Mouse (Mus musculus): Measurements from ENCODE around the gene Slc38a10.

GRCm38 (mm10) chr11:120163207-120163606 is 12.1 kb upstream of the Slc38a10 start:
- peak; percentile 64 to 74 (median 73) for TF ChIP-seq CTCF (IDR thresholded peaks at IDR 0.05 in 2 of 3, conservative IDR thresholded peaks at IDR 0.05 in 1 of 3; ENCODE audit: control insufficient read depth in 1 of 3, insufficient read depth in 1 of 3, low read depth in 2 of 3, low read length in 3 of 3, poor library complexity in 1 of 3, severe bottlenecking in 1 of 3)
- TF ChIP-seq ZC3H11A (IDR thresholded peaks at IDR 0.05; ENCODE audit: low read depth, low read length) = peak; percentile 66
- no peak for TF ChIP-seq EP300 (IDR thresholded peaks at IDR 0.05; ENCODE audit: low read depth in 1 of 2, low read length in 2 of 2)
- TF ChIP-seq POLR2A (IDR thresholded peaks at IDR 0.05; ENCODE audit: control insufficient read depth in 1 of 2, insufficient read depth in 1 of 2, low read depth in 1 of 2, low read length in 2 of 2, poor library complexity in 1 of 2) = no peak
- no peak for TF ChIP-seq ELF1 (IDR thresholded peaks at IDR 0.05; ENCODE audit: low read depth, low read length)
- TF ChIP-seq UBTF (IDR thresholded peaks at IDR 0.05; ENCODE audit: borderline replicate concordance, insufficient read depth, low read depth, low read length) = no peak
- TF ChIP-seq MAZ (IDR thresholded peaks at IDR 0.05; ENCODE audit: low read depth, low read length) = no peak
- no peak for TF ChIP-seq ZKSCAN1 (IDR thresholded peaks at IDR 0.05; ENCODE audit: low read depth, low read length)
- no peak for TF ChIP-seq MAX (IDR thresholded peaks at IDR 0.05; ENCODE audit: low read length)
- no peak for TF ChIP-seq MXI1 (IDR thresholded peaks at IDR 0.05; ENCODE audit: low read depth, low read length)

Measured in MEL (cell line).